Mouse (Mus musculus): ENCODE data around the gene Ncln. TPM values are rescaled to one million over a fixed set of nuclear protein-coding genes. Genes with fewer than 3 reads are reported as not detected.

Gene Ncln
- polyA plus RNA-seq, 1 experiment = 122 TPM

DNA sequence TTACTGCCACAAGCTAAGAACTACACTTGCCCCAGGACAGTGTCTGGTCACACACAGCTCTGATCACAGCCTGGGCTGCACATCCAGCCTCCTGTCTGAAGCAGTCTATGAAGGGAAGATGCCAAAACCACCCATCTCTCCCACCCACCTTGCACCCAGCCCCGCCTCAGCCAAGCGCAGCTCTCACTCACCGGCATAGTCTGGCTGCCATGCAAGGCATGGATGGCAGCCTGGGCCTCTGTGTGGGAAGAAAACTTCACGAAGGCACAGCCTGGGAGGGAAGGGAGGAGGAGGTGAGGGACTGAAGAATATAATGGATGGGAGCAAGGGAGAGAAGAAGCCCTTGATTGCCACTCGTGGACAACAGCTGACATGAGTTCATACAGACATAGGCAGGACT, 26.9 kb downstream of the Ncln start:
- Histone ChIP-seq H3K27me3 (ENCODE audit: control insufficient read depth, insufficient read depth, insufficient read length) (peaks cover 60% of the 10 kb centered on the region), H3K36me3 (ENCODE audit: control insufficient read depth, insufficient read depth) (no peaks in the 10 kb centered on the region), H3ac (ENCODE audit: control insufficient read depth, insufficient read length, low read depth) (no peak overlapping the region), H3K79me2 (ENCODE audit: control insufficient read depth, insufficient read depth) (no peaks in the 10 kb centered on the region), H3K4me3 (ENCODE audit: insufficient read depth, poor library complexity, severe bottlenecking) (no peak overlapping the region), H3K79me3 (ENCODE audit: low read depth) (no peaks in the 10 kb centered on the region)
- no peak for TF ChIP-seq CTCF (IDR thresholded peaks at IDR 0.05; ENCODE audit: control insufficient read depth, insufficient read depth, insufficient read length)
- no peak for TF ChIP-seq MYOG (IDR thresholded peaks at IDR 0.05; ENCODE audit: control insufficient read depth, extremely low read depth, insufficient read length)
- no peak for TF ChIP-seq MAX (IDR thresholded peaks at IDR 0.05)
- TF ChIP-seq CEBPB (IDR thresholded peaks at IDR 0.05; ENCODE audit: low read depth) = no peak
- TF ChIP-seq MYOD1 (IDR thresholded peaks at IDR 0.05; ENCODE audit: control insufficient read depth, insufficient read length, low read depth) = no peak
- no peak for TF ChIP-seq FOSL1 (IDR thresholded peaks at IDR 0.05; ENCODE audit: insufficient read depth, low read length, poor library complexity, severe bottlenecking)
- TF ChIP-seq USF1 (IDR thresholded peaks at IDR 0.05; ENCODE audit: low read depth) = no peak

DNA sequence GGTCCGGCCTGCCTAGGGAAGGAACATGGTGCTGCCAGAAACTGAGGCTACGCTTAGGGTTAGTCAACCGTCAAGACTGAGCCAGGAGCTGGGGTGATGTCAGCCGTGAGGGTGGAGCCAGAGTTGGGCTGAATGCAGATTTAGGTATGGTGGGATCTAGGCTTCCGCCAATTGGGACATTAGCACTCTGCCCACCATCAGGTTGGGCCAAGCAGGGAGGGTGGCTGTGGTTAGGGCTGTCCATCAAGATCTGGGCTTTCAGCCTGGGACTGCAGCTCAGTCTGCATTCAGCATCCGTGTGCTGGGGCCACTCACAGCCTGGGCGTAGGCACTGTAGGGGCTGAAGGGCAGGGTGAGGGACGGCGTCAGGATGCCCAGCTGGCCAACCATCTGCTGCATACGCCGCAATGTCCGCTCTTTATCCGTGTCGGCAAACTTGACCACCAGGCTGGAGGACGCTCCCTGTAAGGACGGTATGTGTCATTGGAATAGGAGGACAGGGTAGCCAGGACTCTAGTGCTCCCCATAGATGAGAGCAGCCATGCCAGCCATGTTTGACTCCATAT, 28.4 kb downstream of the Ncln start:
- Histone ChIP-seq H3K36me3 (ENCODE audit: control insufficient read depth, insufficient read depth) (no peaks in the 10 kb centered on the region), H3K4me3 (ENCODE audit: insufficient read depth, poor library complexity, severe bottlenecking) (no peak overlapping the region), H3K79me3 (ENCODE audit: low read depth) (no peaks in the 10 kb centered on the region), H3K27me3 (ENCODE audit: control insufficient read depth, insufficient read depth, insufficient read length) (peaks cover 45% of the 10 kb centered on the region), H3ac (ENCODE audit: control insufficient read depth, insufficient read length, low read depth) (no peak overlapping the region), H3K79me2 (ENCODE audit: control insufficient read depth, insufficient read depth) (no peaks in the 10 kb centered on the region)
- TF ChIP-seq FOSL1 (IDR thresholded peaks at IDR 0.05; ENCODE audit: insufficient read depth, low read length, poor library complexity, severe bottlenecking) (no peak), USF1 (IDR thresholded peaks at IDR 0.05; ENCODE audit: low read depth) (no peak), CTCF (IDR thresholded peaks at IDR 0.05; ENCODE audit: control insufficient read depth, insufficient read depth, insufficient read length) (no peak), CEBPB (IDR thresholded peaks at IDR 0.05; ENCODE audit: low read depth) (no peak), MYOG (IDR thresholded peaks at IDR 0.05; ENCODE audit: control insufficient read depth, extremely low read depth, insufficient read length) (no peak)

DNA sequence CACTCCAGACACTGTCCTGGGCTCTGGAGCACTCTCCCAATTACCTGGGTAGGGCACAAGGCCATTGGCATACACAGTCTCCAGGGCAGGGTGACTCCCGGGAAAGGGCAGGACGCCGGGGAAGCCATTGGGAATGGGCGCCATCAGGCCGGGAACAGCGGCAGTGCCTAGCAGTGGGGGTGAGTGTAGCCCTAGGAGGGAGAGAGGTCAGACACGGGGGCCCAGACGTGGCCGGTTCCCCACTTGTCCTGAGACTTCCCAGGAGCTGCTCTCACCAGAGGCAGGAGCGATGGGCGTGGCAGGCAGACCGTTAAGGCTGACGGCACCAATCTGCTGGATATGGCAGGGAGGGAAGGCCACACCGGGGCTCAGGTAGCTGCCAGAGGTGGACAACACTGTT, 29.3 kb downstream of the Ncln start:
- Histone ChIP-seq H3K36me3 (ENCODE audit: control insufficient read depth, insufficient read depth) (no peaks in the 10 kb centered on the region), H3K4me3 (ENCODE audit: insufficient read depth, poor library complexity, severe bottlenecking) (no peak overlapping the region), H3ac (ENCODE audit: control insufficient read depth, insufficient read length, low read depth) (no peak overlapping the region), H3K79me2 (ENCODE audit: control insufficient read depth, insufficient read depth) (no peaks in the 10 kb centered on the region), H3K79me3 (ENCODE audit: low read depth) (no peaks in the 10 kb centered on the region), H3K27me3 (ENCODE audit: control insufficient read depth, insufficient read depth, insufficient read length) (peaks cover 45% of the 10 kb centered on the region)
- TF ChIP-seq CTCF (IDR thresholded peaks at IDR 0.05; ENCODE audit: control insufficient read depth, insufficient read depth, insufficient read length) (no peak), CEBPB (IDR thresholded peaks at IDR 0.05; ENCODE audit: low read depth) (no peak), MAX (IDR thresholded peaks at IDR 0.05) (no peak), FOSL1 (IDR thresholded peaks at IDR 0.05; ENCODE audit: insufficient read depth, low read length, poor library complexity, severe bottlenecking) (no peak), MYOD1 (IDR thresholded peaks at IDR 0.05; ENCODE audit: control insufficient read depth, insufficient read length, low read depth) (no peak), USF1 (IDR thresholded peaks at IDR 0.05; ENCODE audit: low read depth) (no peak), MYOG (IDR thresholded peaks at IDR 0.05; ENCODE audit: control insufficient read depth, extremely low read depth, insufficient read length) (no peak)

DNA sequence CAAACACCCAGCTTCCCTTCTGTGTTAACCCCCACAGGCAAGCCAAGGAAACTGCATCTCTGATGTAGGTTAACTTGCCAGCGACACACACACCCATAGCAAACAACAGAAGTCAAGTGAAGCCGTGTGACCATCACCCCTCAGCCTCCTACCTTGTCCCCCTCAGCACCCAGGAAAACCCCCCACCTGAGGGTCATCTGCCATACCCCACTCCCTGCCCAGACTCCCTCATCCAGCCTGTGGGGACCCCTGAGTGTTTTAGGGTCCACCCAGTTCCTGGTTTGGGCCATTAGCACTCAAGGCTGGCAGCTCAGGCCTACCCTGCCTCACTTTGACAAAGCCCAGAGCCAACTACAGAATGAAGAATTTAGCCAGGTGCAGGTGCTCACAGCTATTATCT, 30.1 kb downstream of the Ncln start:
- peaks cover 43% of the 10 kb centered on the region for H3K27me3 ChIP-seq (ENCODE audit: control insufficient read depth, insufficient read depth, insufficient read length)
- no peaks in the 10 kb centered on the region for H3K36me3 ChIP-seq (ENCODE audit: control insufficient read depth, insufficient read depth)
- no peaks in the 10 kb centered on the region for H3K79me2 ChIP-seq (ENCODE audit: control insufficient read depth, insufficient read depth)
- H3K4me3 ChIP-seq (ENCODE audit: insufficient read depth, poor library complexity, severe bottlenecking) = no peak overlapping the region
- no peak overlapping the region for H3ac ChIP-seq (ENCODE audit: control insufficient read depth, insufficient read length, low read depth)
- no peaks in the 10 kb centered on the region for H3K79me3 ChIP-seq (ENCODE audit: low read depth)
- no peak for TF ChIP-seq MAX (IDR thresholded peaks at IDR 0.05)
- TF ChIP-seq CEBPB (IDR thresholded peaks at IDR 0.05; ENCODE audit: low read depth) = no peak
- no peak for TF ChIP-seq USF1 (IDR thresholded peaks at IDR 0.05; ENCODE audit: low read depth)
- no peak for TF ChIP-seq MYOD1 (IDR thresholded peaks at IDR 0.05; ENCODE audit: control insufficient read depth, insufficient read length, low read depth)
- no peak for TF ChIP-seq MYOG (IDR thresholded peaks at IDR 0.05; ENCODE audit: control insufficient read depth, extremely low read depth, insufficient read length)
- no peak for TF ChIP-seq CTCF (IDR thresholded peaks at IDR 0.05; ENCODE audit: control insufficient read depth, insufficient read depth, insufficient read length)
- no peak for TF ChIP-seq FOSL1 (IDR thresholded peaks at IDR 0.05; ENCODE audit: insufficient read depth, low read length, poor library complexity, severe bottlenecking)

DNA sequence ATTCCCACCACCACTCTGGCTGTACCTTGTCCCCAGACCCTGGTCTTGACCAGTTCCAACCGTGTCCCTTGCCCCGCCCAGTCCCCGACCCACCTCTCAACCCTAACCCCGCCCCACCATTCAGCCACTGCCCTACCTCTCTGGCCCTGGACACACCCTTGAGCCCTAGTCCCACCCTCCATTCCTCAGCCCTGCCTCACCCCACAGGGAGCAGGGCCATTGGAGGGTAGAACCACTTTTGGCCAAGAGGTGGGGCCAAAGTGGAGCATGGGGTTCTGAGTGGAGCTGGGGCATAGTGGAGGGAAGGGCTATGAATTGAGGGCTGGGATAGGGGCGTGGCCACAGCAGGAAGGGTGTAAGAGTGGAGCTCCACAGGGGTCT, 30.9 kb downstream of the Ncln start:
- H3K36me3 ChIP-seq (ENCODE audit: control insufficient read depth, insufficient read depth) = no peaks in the 10 kb centered on the region
- no peaks in the 10 kb centered on the region for H3K79me2 ChIP-seq (ENCODE audit: control insufficient read depth, insufficient read depth)
- no peak overlapping the region for H3ac ChIP-seq (ENCODE audit: control insufficient read depth, insufficient read length, low read depth)
- no peak overlapping the region for H3K4me3 ChIP-seq (ENCODE audit: insufficient read depth, poor library complexity, severe bottlenecking)
- no peaks in the 10 kb centered on the region for H3K79me3 ChIP-seq (ENCODE audit: low read depth)
- TF ChIP-seq CTCF (IDR thresholded peaks at IDR 0.05; ENCODE audit: control insufficient read depth, insufficient read depth, insufficient read length) = no peak
- no peak for TF ChIP-seq CEBPB (IDR thresholded peaks at IDR 0.05; ENCODE audit: low read depth)
- no peak for TF ChIP-seq MYOD1 (IDR thresholded peaks at IDR 0.05; ENCODE audit: control insufficient read depth, insufficient read length, low read depth)
- TF ChIP-seq USF1 (IDR thresholded peaks at IDR 0.05; ENCODE audit: low read depth) = no peak
- no peak for TF ChIP-seq FOSL1 (IDR thresholded peaks at IDR 0.05; ENCODE audit: insufficient read depth, low read length, poor library complexity, severe bottlenecking)
- no peak for TF ChIP-seq MYOG (IDR thresholded peaks at IDR 0.05; ENCODE audit: control insufficient read depth, extremely low read depth, insufficient read length)
- H3K27me3 ChIP-seq (ENCODE audit: control insufficient read depth, insufficient read depth, insufficient read length) = peaks cover 37% of the 10 kb centered on the region
